12 mouse cellular contexts compared by ENCODE assay signal in the genomic region with DNA sequence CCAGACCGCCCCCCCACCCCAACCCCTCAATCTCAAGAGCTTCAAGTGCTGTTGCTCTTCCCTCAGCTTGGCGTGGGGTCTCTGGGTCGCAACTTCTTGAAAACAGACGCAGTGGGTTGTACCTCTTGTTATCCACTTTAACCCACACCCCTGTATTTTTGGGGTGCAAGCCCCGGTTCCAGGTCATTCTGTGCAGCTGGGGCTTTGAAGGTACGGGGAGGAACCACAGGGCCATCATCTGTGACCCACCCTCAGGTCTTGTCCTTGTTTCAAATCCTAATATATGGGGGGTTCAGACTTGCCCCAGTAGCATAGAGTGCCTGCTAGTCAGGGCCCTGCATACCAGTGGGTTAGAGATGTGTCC. TPM values are rescaled to one million over a fixed set of nuclear protein-coding genes. Genes with fewer than 3 reads are reported as not detected.
DNase-seq lines count a peak whose midpoint lies in the region; ATAC-seq and TF ChIP-seq lines count a peak whose summit lies in the region.
"Had no signal": no experiment of that assay in that cellular context is flagged by ENCODE, and none has a peak within 500 bp of the region (broad histone marks: within the 10 kb centered on the region; RNA-seq: fewer than 3 reads in every experiment).

No protein-coding gene starts in this region.

- H3K4me3 ChIP-seq in heart, postnatal 0 days (ENCODE audit: low read depth, low read length): peak overlapping the region; percentile 32
- H3K4me3 ChIP-seq in forebrain, embryonic 11.5 days (ENCODE audit: low read depth, low read length): peak overlapping the region; percentile 37
- H3K4me3 ChIP-seq in intestine, embryonic 15.5 days (replicated peaks): peak overlapping the region; percentile 15
- peak overlapping the region; percentile 35 for H3K4me3 ChIP-seq in midbrain, postnatal 0 days (ENCODE audit: low read depth, low read length)

- H3K4me1 ChIP-seq in heart, postnatal 0 days (ENCODE audit: control insufficient read depth, insufficient read depth): peaks cover 30% of the 10 kb centered on the region
- peaks cover 57% of the 10 kb centered on the region for H3K4me1 ChIP-seq in forebrain, embryonic 11.5 days (replicated peaks; ENCODE audit: control insufficient read depth, insufficient read depth, low read length)
- H3K4me1 ChIP-seq in intestine, embryonic 15.5 days (replicated peaks): peaks cover 49% of the 10 kb centered on the region
- peaks cover 40% of the 10 kb centered on the region for H3K4me1 ChIP-seq in midbrain, postnatal 0 days (ENCODE audit: insufficient read depth, low read length)

- H3K27ac ChIP-seq in heart, postnatal 0 days (ENCODE audit: low read depth): no peak overlapping the region
- peak overlapping the region; percentile 46; the same call in 1 of the 2 replicates for H3K27ac ChIP-seq in forebrain, embryonic 11.5 days (ENCODE audit: low read depth, low read length)
- no peak overlapping the region for H3K27ac ChIP-seq in intestine, embryonic 15.5 days
- peak overlapping the region; percentile 26 for H3K27ac ChIP-seq in midbrain, postnatal 0 days (ENCODE audit: low read depth, low read length)

- TF ChIP-seq EP300 in heart, postnatal 0 days (IDR thresholded peaks at IDR 0.05; ENCODE audit: low read depth): no peak

- H3K4me2 ChIP-seq in heart, postnatal 0 days (ENCODE audit: low read depth, low read length): peak overlapping the region; percentile 63
- H3K4me2 ChIP-seq in forebrain, embryonic 11.5 days (ENCODE audit: low read depth, low read length, severe bottlenecking): peak overlapping the region; percentile 54
- peak overlapping the region; percentile 54 for H3K4me2 ChIP-seq in intestine, embryonic 15.5 days (replicated peaks)
- H3K4me2 ChIP-seq in midbrain, postnatal 0 days (ENCODE audit: low read depth, low read length, poor library complexity, severe bottlenecking): peak overlapping the region; percentile 68

- no peak for ATAC-seq in heart, postnatal 0 days (ENCODE audit: insufficient read depth, low read depth)
- no peak for ATAC-seq in forebrain, embryonic 11.5 days (replicated peaks; ENCODE audit: low FRiP score)
- no peak for ATAC-seq in intestine, embryonic 15.5 days
- no peak for ATAC-seq in midbrain, postnatal 0 days (ENCODE audit: low FRiP score)
- ATAC-seq in activated CD4-positive, CD25-positive, alpha-beta regulatory T cell, adult 4 months: no peak

- TF ChIP-seq CTCF in heart, postnatal 0 days (IDR thresholded peaks at IDR 0.05; ENCODE audit: low read depth): no peak
- TF ChIP-seq CTCF in midbrain, postnatal 0 days (IDR thresholded peaks at IDR 0.05): no peak

- H3K9me3 ChIP-seq in heart, postnatal 0 days (replicated peaks; ENCODE audit: control insufficient read depth, low read length): no peaks in the 10 kb centered on the region
- no peaks in the 10 kb centered on the region for H3K9me3 ChIP-seq in forebrain, embryonic 11.5 days (ENCODE audit: control insufficient read depth, low read length)
- H3K9me3 ChIP-seq in intestine, embryonic 15.5 days: no peaks in the 10 kb centered on the region
- no peaks in the 10 kb centered on the region for H3K9me3 ChIP-seq in midbrain, postnatal 0 days (ENCODE audit: low read length)
- H3K9me3 ChIP-seq: G1E had no signal

- intact Hi-C loops in heart, postnatal 14 days (cut with DNase I): no loop called here

- no peak for DNase-seq in heart, postnatal 0 days (ENCODE audit: low spot score)
- DNase-seq in heart, postnatal 14 days: no peak
- no peak for DNase-seq in forebrain, embryonic 11.5 days (ENCODE audit: low spot score)
- DNase-seq in midbrain, postnatal 0 days (ENCODE audit: low spot score): no peak
- no peak for DNase-seq in layer of hippocampus, adult 11-12 months (ENCODE audit: low spot score)
- no peak for DNase-seq in embryo, embryonic 11 days
- DNase-seq: gastrocnemius, postnatal 10 days had no signal

- H3K27me3 ChIP-seq in heart, postnatal 0 days (ENCODE audit: control insufficient read depth, insufficient read depth, low read length): peaks cover 12% of the 10 kb centered on the region; the same call in 1 of the 2 replicates
- no peaks in the 10 kb centered on the region for H3K27me3 ChIP-seq in forebrain, embryonic 11.5 days (ENCODE audit: control insufficient read depth, insufficient read depth, low read length)
- no peaks in the 10 kb centered on the region for H3K27me3 ChIP-seq in intestine, embryonic 15.5 days (replicated peaks)
- H3K27me3 ChIP-seq in midbrain, postnatal 0 days (ENCODE audit: insufficient read depth, low read length): no peaks in the 10 kb centered on the region

- H3K9ac ChIP-seq in heart, postnatal 0 days (replicated peaks; ENCODE audit: low read depth, low read length): no peak overlapping the region; the same call in 1 of the 2 replicates
- H3K9ac ChIP-seq in forebrain, embryonic 11.5 days (ENCODE audit: low read length): peak overlapping the region; percentile 57
- H3K9ac ChIP-seq in intestine, embryonic 15.5 days: peak overlapping the region; percentile 29; the same call in 1 of the 2 replicates
- H3K9ac ChIP-seq in midbrain, postnatal 0 days (replicated peaks; ENCODE audit: low read length, poor library complexity, severe bottlenecking): peak overlapping the region; percentile 58

- whole genome bisulfite sequencing in heart, postnatal 0 days: 15% methylated on average over 6 of the region's 6 CpGs
- WGBS in forebrain, embryonic 11.5 days: 12% methylated on average over 6 of the region's 6 CpGs
- 19% methylated on average over 6 of the region's 6 CpGs for WGBS in intestine, embryonic 15.5 days
- 11% methylated on average over 6 of the region's 6 CpGs for WGBS in midbrain, postnatal 0 days

- no peaks in the 10 kb centered on the region for H3K36me3 ChIP-seq in heart, postnatal 0 days (replicated peaks; ENCODE audit: control insufficient read depth, insufficient read depth, low read length)
- H3K36me3 ChIP-seq in forebrain, embryonic 11.5 days (ENCODE audit: control insufficient read depth, insufficient read depth, low read length): no peaks in the 10 kb centered on the region
- H3K36me3 ChIP-seq in intestine, embryonic 15.5 days: no peaks in the 10 kb centered on the region
- no peaks in the 10 kb centered on the region for H3K36me3 ChIP-seq in midbrain, postnatal 0 days (ENCODE audit: insufficient read depth, low read length)
- H3K36me3 ChIP-seq: G1E had no signal

RNA-seq across cellular contexts. Expression of a gene that starts 7.4 kb away (rescaled TPM):
- total RNA-seq in heart, postnatal 0 days (2014; rRNA removed; ENCODE audit: low replicate concordance): 3.4 and 10.3 TPM in 2 replicates
- polyA plus RNA-seq in heart, postnatal 0 days (2015; fragmentation: Nextera tagmentation; extraction: Ambion mirVana): 2.2 TPM in 2 replicates
- 10 to 100 TPM; 10.4 to 11.2 TPM for total RNA-seq in heart, postnatal 14 days (2021)
- polyA plus RNA-seq in forebrain, embryonic 11.5 days (2014; fragmentation: Nextera tagmentation; extraction: Ambion mirVana): 18.2 and 21.5 TPM in 2 replicates
- 7.2 and 8.5 TPM in 2 replicates for polyA plus RNA-seq in intestine, embryonic 15.5 days (2015; fragmentation: Nextera tagmentation; extraction: Ambion mirVana)
- 256 and 269 TPM in 2 replicates for total RNA-seq in midbrain, postnatal 0 days (2014; rRNA removed)
- polyA plus RNA-seq in midbrain, postnatal 0 days (2015; fragmentation: Nextera tagmentation; extraction: Ambion mirVana): 16.1 and 18.1 TPM in 2 replicates
- polyA plus RNA-seq in activated CD4-positive, CD25-positive, alpha-beta regulatory T cell, adult 4 months (2017; shearing (Covaris generic)): 10 to 100 TPM in 1 of 2 experiments, 1 to 10 TPM in 1; 9.7 to 11.6 TPM

RNA-seq across cellular contexts. Expression of a gene that starts 8.9 kb away (rescaled TPM):
- total RNA-seq in heart, postnatal 0 days (2014; rRNA removed; ENCODE audit: low replicate concordance): 378 and 469 TPM in 2 replicates
- polyA plus RNA-seq in heart, postnatal 0 days (2015; fragmentation: Nextera tagmentation; extraction: Ambion mirVana): 815 and 873 TPM in 2 replicates
- 1,000 to 10,000 TPM; 1,350 to 1,353 TPM for total RNA-seq in heart, postnatal 14 days (2021)
- 44.0 and 47.6 TPM in 2 replicates for polyA plus RNA-seq in forebrain, embryonic 11.5 days (2014; fragmentation: Nextera tagmentation; extraction: Ambion mirVana)
- 114 and 128 TPM in 2 replicates for polyA plus RNA-seq in intestine, embryonic 15.5 days (2015; fragmentation: Nextera tagmentation; extraction: Ambion mirVana)
- 35.9 and 42.7 TPM in 2 replicates for total RNA-seq in midbrain, postnatal 0 days (2014; rRNA removed)
- 62.1 and 64.2 TPM in 2 replicates for polyA plus RNA-seq in midbrain, postnatal 0 days (2015; fragmentation: Nextera tagmentation; extraction: Ambion mirVana)
- polyA plus RNA-seq in activated CD4-positive, CD25-positive, alpha-beta regulatory T cell, adult 4 months (2017; shearing (Covaris generic)): 100 to 1,000 TPM; 107 to 139 TPM

RNA-seq across cellular contexts. Expression of a gene that starts 23.7 kb away (rescaled TPM):
- total RNA-seq in heart, postnatal 0 days (2014; rRNA removed; ENCODE audit: low replicate concordance): 10.8 TPM in 2 replicates
- 6.5 and 7.5 TPM in 2 replicates for polyA plus RNA-seq in heart, postnatal 0 days (2015; fragmentation: Nextera tagmentation; extraction: Ambion mirVana)
- 1 to 10 TPM; 7.2 to 9.2 TPM for total RNA-seq in heart, postnatal 14 days (2021)
- 43.9 and 47.6 TPM in 2 replicates for polyA plus RNA-seq in forebrain, embryonic 11.5 days (2014; fragmentation: Nextera tagmentation; extraction: Ambion mirVana)
- 30.5 and 31.8 TPM in 2 replicates for polyA plus RNA-seq in intestine, embryonic 15.5 days (2015; fragmentation: Nextera tagmentation; extraction: Ambion mirVana)
- 31.5 and 33.3 TPM in 2 replicates for total RNA-seq in midbrain, postnatal 0 days (2014; rRNA removed)
- 19.0 and 20.0 TPM in 2 replicates for polyA plus RNA-seq in midbrain, postnatal 0 days (2015; fragmentation: Nextera tagmentation; extraction: Ambion mirVana)
- polyA plus RNA-seq in activated CD4-positive, CD25-positive, alpha-beta regulatory T cell, adult 4 months (2017; shearing (Covaris generic)): 1 to 10 TPM; 2.7 to 3.9 TPM

RNA-seq across cellular contexts. Expression of a gene that starts 28.6 kb away (rescaled TPM):
- total RNA-seq in heart, postnatal 0 days (2014; rRNA removed; ENCODE audit: low replicate concordance): 27.4 and 54.8 TPM in 2 replicates
- 30.3 and 34.2 TPM in 2 replicates for polyA plus RNA-seq in heart, postnatal 0 days (2015; fragmentation: Nextera tagmentation; extraction: Ambion mirVana)
- total RNA-seq in heart, postnatal 14 days (2021): 10 to 100 TPM; 27.4 to 31.5 TPM
- polyA plus RNA-seq in forebrain, embryonic 11.5 days (2014; fragmentation: Nextera tagmentation; extraction: Ambion mirVana): 61.4 and 63.0 TPM in 2 replicates
- polyA plus RNA-seq in intestine, embryonic 15.5 days (2015; fragmentation: Nextera tagmentation; extraction: Ambion mirVana): 58.6 and 61.3 TPM in 2 replicates
- 42.4 and 45.2 TPM in 2 replicates for total RNA-seq in midbrain, postnatal 0 days (2014; rRNA removed)
- 37.6 and 40.0 TPM in 2 replicates for polyA plus RNA-seq in midbrain, postnatal 0 days (2015; fragmentation: Nextera tagmentation; extraction: Ambion mirVana)
- 10 to 100 TPM; 32.1 to 44.9 TPM for polyA plus RNA-seq in activated CD4-positive, CD25-positive, alpha-beta regulatory T cell, adult 4 months (2017; shearing (Covaris generic))

RNA-seq across cellular contexts. Expression of a gene that starts 29.8 kb away (rescaled TPM):
- total RNA-seq in heart, postnatal 0 days (2014; rRNA removed; ENCODE audit: low replicate concordance): not detected in 2 replicates
- polyA plus RNA-seq in heart, postnatal 0 days (2015; fragmentation: Nextera tagmentation; extraction: Ambion mirVana): not detected in 2 replicates
- total RNA-seq in heart, postnatal 14 days (2021): not detected
- polyA plus RNA-seq in forebrain, embryonic 11.5 days (2014; fragmentation: Nextera tagmentation; extraction: Ambion mirVana): 0.88 and 0.99 TPM in 2 replicates
- 0.19 and 0.56 TPM in 2 replicates for polyA plus RNA-seq in intestine, embryonic 15.5 days (2015; fragmentation: Nextera tagmentation; extraction: Ambion mirVana)
- 1.2 and 7.2 TPM in 2 replicates for total RNA-seq in midbrain, postnatal 0 days (2014; rRNA removed)
- polyA plus RNA-seq in midbrain, postnatal 0 days (2015; fragmentation: Nextera tagmentation; extraction: Ambion mirVana): 4.1 and 4.5 TPM in 2 replicates
- polyA plus RNA-seq in activated CD4-positive, CD25-positive, alpha-beta regulatory T cell, adult 4 months (2017; shearing (Covaris generic)): not detected
- total RNA-seq: G1E; megakaryocyte, adult 5-6 weeks had no signal
- polyA plus RNA-seq: G1E; spleen, adult 2 months had no signal

Comparison
In these comparisons a context has a peak if more than half of its experiments do, and no peak if none do; other contexts are left out.
1. H3K27ac ChIP-seq: peak in forebrain, embryonic 11.5 days (single experiment) and midbrain, postnatal 0 days (single experiment); none in heart, postnatal 0 days (single experiment) and intestine, embryonic 15.5 days (single experiment).
2. Peak in every context shown above with its lines, with median percentiles within 50 percentile points of each other: H3K4me2 ChIP-seq and H3K4me3 ChIP-seq.